Mouse (Mus musculus) myocyte (in vitro differentiated cells): Measurements from ENCODE around the gene Ptprz1.

Source experiments
- POLR2A ChIP-seq: IDR thresholded peaks from one replicate; pipeline ENCODE4 v1.6.1; 2011; ENCODE audit warnings: low read depth, mild to moderate bottlenecking, control low read depth, moderate library complexity; ENCODE audit not compliant: insufficient read length
- POLR2AphosphoS2 ChIP-seq: IDR thresholded peaks from one replicate; pipeline ENCODE4 v1.6.1; 2011; ENCODE audit warnings: low read depth, control low read depth; ENCODE audit not compliant: insufficient read length
- TCF12 ChIP-seq: IDR thresholded peaks from one replicate; pipeline ENCODE4 v1.6.1; 2011; ENCODE audit warnings: mild to moderate bottlenecking, control low read depth; ENCODE audit not compliant: poor library complexity, insufficient read depth, severe bottlenecking
- TCF3 ChIP-seq: IDR thresholded peaks from one replicate; pipeline ENCODE4 v1.6.1; 2011; ENCODE audit warnings: low read depth, control low read depth; ENCODE audit not compliant: insufficient read length
- USF1 ChIP-seq: IDR thresholded peaks from one replicate; pipeline ENCODE4 v1.6.1; 2011; ENCODE audit warnings: low read depth, mild to moderate bottlenecking, control low read depth, moderate library complexity

- TF ChIP-seq USF1, result no peak
- TF ChIP-seq TCF3, result no peak
- no peak for TF ChIP-seq POLR2A
- no peak for TF ChIP-seq TCF12
- no peak for TF ChIP-seq POLR2AphosphoS2
Measured at GRCm38 (mm10) chr6:22834100-22834970, 41.0 kb upstream of the Ptprz1 start.
